Mouse (Mus musculus) megakaryocyte progenitor cell, adult 5-6 weeks (primary cell): ENCODE data around the gene Agtr1a. TPM values are rescaled to one million over a fixed set of nuclear protein-coding genes. Genes with fewer than 3 reads are reported as not detected.

Experiments
- ATAC-seq: replicated peaks from 2 replicates; pipeline ENCODE4 v1.8.0; 2016; ENCODE audit warnings: mild to moderate bottlenecking, moderate TSS enrichment, inconsistent platforms; ENCODE audit not compliant: poor library complexity
- total RNA-seq, 2 experiments: library from RNA; stranded (forward) in 1 of 2; stranded (reverse) in 1 of 2; fragments of 157-497, 149-512 nt in 1 of 2; fragments of 200-1000 nt in 1 of 2; gene quantifications; 2 replicates each; pipeline versions ENCODE4 v1.2.3 to v1.2.4; 2015 to 2017

The Agtr1a gene
- total RNA-seq, 2 experiments from 2014 or later: 0.29 to 1.8 TPM

DNA sequence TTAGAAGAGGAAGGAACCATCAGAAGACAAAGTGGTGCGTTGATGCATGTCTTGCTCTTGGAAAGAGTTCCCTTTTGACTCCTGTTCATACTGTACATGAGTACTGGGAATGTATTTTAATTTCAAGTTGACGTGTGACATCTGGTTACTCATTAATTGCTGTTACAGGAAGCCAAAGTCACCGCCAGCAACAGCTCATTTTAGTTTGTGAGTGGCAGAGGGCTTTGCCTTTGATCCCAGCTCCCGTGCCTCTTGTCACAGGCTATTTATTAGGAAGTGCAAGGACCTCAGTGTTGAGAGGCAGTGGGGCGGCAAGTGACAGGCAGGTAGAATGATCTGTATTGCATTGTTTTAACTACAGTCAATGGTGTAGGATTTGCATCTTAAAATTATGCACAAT lies 24.8 kb downstream of the Agtr1a start:
- no peak for ATAC-seq

- no peak for ATAC-seq
Observed at GRCm38 (mm10) chr13:30362048-30362447, 25.8 kb downstream of the Agtr1a start.

GRCm38 (mm10) chr13:30364097-30364625 lies 27.9 kb downstream of the Agtr1a start:
- no peak for ATAC-seq

DNA sequence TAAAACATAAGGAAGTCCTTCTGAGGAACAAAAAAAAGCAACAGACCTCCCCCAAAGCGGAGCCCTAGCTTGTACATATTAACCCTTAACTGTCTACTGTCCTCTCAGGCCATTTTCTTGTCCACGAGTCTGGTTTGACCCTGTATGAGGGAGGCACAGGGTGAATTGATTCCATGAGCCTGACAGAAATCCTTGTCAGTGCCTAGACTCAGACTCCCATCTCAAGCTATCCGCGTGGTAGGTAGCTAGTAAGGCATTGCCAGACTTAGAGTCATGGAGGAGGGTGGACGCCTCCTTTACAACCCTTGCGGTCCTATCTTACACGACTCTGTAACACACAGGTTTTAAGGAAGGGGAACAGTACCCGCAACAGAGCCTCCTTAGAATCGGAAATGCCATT lies 28.5 kb downstream of the Agtr1a start:
- ATAC-seq: no peak

DNA sequence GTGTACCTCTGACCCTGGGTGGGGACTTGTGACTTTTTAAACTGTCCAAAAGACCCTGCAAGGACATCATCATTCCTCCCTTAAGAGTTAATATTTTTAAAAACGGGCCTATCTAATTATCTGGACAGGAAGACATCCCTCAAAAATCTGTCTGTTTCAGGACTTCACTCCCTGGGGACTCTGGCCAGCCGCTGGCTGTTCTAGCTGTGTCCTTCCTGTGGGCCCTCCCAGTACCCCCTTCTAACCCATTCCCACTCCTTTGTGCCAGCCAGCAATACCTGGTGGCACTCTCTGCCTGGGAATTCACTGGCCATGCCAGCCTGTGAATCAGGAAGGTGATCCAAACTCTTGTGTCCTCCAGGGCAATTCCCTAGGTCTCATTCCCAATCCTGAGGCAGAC lies 29.1 kb downstream of the Agtr1a start:
- ATAC-seq: no peak

GRCm38 (mm10) chr13:30368116-30368515 lies 31.9 kb downstream of the Agtr1a start:
- ATAC-seq: no peak

GRCm38 (mm10) chr13:30368746-30369145 lies 32.5 kb downstream of the Agtr1a start:
- no peak for ATAC-seq

GRCm38 (mm10) chr13:30378868-30379267 lies 42.6 kb downstream of the Agtr1a start:
- ATAC-seq: no peak

DNA sequence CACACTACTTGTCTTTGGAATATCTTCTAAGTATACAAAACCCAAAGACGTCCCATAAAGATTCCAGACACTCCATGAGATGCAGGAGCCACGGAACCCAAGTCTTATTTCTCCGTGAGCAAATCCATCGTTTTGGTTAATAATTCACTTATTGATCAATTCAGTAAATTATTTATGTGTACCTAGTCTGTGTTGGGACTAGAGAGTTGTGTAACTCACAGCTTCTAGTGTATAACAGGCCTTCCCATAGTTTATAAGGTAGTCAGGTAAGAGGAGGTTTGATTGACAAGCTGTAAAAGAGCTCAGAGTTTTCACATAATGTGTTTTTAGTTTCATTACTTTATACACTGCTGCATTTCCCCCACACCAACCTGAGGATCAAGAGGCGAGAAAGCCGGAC lies 48.9 kb downstream of the Agtr1a start:
- no peak for ATAC-seq

DNA sequence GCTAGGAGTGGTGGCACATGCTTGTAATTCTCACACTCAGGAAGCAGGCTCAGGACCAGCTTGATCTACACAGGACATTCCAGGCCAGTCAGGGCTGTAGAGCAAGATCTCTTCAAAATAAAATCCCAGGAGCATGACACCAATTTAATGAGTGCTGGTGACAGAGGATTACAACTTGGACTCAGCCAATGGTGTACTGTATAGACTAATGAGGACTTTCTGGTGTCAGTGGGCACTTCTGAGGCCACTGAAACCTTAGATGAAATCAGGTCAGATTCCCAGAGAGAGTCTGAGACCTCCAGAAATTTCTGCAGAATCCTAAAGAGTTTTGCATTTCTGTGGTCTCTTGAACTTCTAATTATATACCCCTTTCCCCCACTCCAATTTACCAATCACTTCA lies 57.9 kb downstream of the Agtr1a start:
- ATAC-seq: no peak

GRCm38 (mm10) chr13:30396431-30396830 lies 60.2 kb downstream of the Agtr1a start:
- no peak for ATAC-seq

DNA sequence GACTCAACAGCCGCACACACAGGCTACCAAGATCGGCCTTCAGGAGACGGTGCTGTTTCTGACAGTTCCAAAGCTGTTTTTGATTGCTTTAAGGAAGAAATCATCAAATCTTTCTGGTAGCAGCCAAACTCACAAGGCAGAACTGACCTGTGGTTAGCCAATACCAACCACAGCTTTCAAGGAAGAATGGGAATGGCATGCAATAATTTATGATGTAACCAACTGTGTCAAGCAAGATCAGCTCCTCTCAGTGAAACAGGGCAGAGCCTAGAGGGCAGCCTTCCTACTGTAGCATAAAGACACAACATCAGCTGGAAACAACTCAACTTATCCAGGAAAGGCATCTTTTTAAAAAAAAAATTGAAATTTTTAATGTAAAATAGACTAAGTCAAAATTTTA lies 62.6 kb downstream of the Agtr1a start:
- no peak for ATAC-seq

DNA sequence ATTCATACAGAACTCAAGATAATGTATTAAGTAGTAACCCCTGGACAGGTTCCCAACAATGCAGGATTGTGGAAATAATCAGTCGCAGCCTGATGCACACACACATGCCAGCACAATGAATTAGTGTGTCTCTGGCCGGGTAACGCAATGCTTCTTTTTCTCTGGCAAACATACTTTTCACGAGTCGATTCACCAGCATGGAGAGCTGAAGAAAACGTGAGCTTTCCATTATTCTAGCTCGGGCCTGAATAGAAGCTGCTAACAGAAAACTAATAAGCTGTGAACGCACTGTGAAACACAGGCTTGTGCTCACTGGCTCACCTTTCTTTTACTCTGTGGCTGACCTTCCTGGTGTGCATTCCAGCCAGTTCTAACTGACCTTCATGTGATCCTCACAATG lies 64.4 kb downstream of the Agtr1a start:
- ATAC-seq: no peak

DNA sequence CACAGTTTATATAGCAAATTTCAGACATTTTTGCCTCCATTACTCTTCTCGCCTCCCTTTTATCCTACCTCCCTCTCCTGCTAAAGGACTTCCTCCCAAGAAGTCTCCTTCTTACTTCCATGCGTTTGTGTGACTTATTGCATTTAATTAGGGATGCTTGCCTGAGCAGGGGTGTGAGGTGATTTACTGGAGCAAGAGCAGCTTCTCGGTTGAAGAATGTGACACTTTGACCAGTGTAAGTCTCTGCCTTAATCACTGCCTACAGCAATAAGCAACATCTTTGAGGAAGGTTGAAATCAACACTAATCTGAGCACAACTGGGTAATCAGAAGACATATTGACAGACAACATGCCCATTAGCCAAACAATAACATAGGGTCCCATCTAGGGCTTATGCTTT lies 67.6 kb downstream of the Agtr1a start:
- ATAC-seq: no peak

GRCm38 (mm10) chr13:30418611-30419010 lies 82.4 kb downstream of the Agtr1a start:
- ATAC-seq: no peak

DNA sequence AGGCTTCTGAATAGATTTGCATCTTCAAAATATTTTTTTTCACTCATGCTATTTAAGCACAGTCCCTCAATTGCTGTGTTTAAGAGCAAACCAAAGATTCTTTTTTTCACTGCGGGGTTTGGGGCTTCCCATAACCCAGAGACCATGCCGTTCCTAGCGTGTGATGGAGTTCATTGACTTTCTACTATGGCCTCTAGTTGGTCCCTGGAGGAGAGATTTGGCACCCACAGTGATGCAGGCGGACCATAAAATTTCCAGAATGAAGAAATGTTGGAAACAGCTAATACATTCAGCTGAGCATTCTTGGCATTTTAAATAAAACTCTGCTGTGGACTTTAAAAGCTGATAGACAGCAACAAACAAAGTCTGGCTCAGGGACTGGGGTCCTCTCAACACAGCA lies 90.8 kb downstream of the Agtr1a start:
- ATAC-seq: no peak

DNA sequence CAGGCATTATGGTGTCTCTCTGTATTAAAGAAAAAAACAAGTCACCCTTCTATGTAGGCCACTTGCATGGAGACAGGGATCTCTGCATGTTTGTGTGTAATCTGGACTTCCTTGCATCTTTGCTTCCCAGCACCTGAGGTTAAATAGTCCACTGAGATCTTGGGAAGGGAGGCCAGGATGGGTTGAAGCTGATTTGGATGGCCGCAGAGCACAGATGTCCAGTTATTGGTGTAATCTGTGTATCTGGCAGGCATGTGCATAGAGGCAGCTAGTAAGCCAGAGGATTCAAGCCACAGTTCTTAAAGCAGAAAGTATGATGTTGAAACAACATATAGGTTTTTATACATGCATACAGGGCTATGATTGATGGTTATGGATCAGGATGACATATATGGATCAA lies 91.2 kb downstream of the Agtr1a start:
- ATAC-seq: no peak

Other genes with a start within 250 kb of the Agtr1a start
- gene Mboat1, start 200.0 kb upstream of the Agtr1a start, total RNA-seq (2015): 8.6 and 11.2 TPM in 2 replicates
- 8.5 and 9.6 TPM in 2 replicates for gene Mboat1, start 200.0 kb upstream of the Agtr1a start, total RNA-seq (2017)
- gene Uqcrfs1, start 208.9 kb downstream of the Agtr1a start, total RNA-seq (2015): 196 and 211 TPM in 2 replicates
- gene Uqcrfs1, start 208.9 kb downstream of the Agtr1a start, total RNA-seq (2017): 112 and 114 TPM in 2 replicates